Mouse (Mus musculus): ENCODE results near the gene Mrpl24.

Gene Mrpl24

GRCm38 (mm10) chr3:87947811-87948199 is 28.5 kb downstream of the Mrpl24 start:
- no peak for DNase-seq

GRCm38 (mm10) chr3:87948378-87949265 is 29.3 kb downstream of the Mrpl24 start, which contains the start of gene Crabp2:
Crabp2 (plus strand) TSS chr3:87948666.
- DNase-seq, result no peak

GRCm38 (mm10) chr3:87949266-87949954 is 30.1 kb downstream of the Mrpl24 start:
- no peak for DNase-seq

GRCm38 (mm10) chr3:87949955-87950515 is 30.7 kb downstream of the Mrpl24 start:
- no peak for DNase-seq

- DNase-seq, result no peak
Measured at GRCm38 (mm10) chr3:87951946-87952345, 32.6 kb downstream of the Mrpl24 start.

- no peak for DNase-seq
Measured at GRCm38 (mm10) chr3:87952440-87952839, 33.1 kb downstream of the Mrpl24 start.

- no peak for DNase-seq
Measured at GRCm38 (mm10) chr3:87958056-87958455, 38.8 kb downstream of the Mrpl24 start.

- no peak for DNase-seq
Measured at GRCm38 (mm10) chr3:87958476-87958875, 39.2 kb downstream of the Mrpl24 start.

GRCm38 (mm10) chr3:87958967-87959366 is 39.7 kb downstream of the Mrpl24 start:
- no peak for DNase-seq

- DNase-seq, result no peak
Measured at GRCm38 (mm10) chr3:87959371-87959770, 40.1 kb downstream of the Mrpl24 start.

- no peak for DNase-seq
Measured at GRCm38 (mm10) chr3:87960191-87960585, 40.9 kb downstream of the Mrpl24 start.

GRCm38 (mm10) chr3:87960586-87961191 is 41.4 kb downstream of the Mrpl24 start:
- DNase-seq, result peak; percentile 63

- peak; percentile 40 for DNase-seq
Measured at GRCm38 (mm10) chr3:87970184-87970938, 51.1 kb downstream of the Mrpl24 start.

- DNase-seq, result no peak
Measured at GRCm38 (mm10) chr3:87970939-87971488, 51.7 kb downstream of the Mrpl24 start, which contains the start of gene Nes. Nes (plus strand) TSS chr3:87971078.

- no peak for DNase-seq
Measured at GRCm38 (mm10) chr3:87971489-87972202, 52.3 kb downstream of the Mrpl24 start.

- DNase-seq, result no peak
Measured at GRCm38 (mm10) chr3:87972203-87972664, 52.9 kb downstream of the Mrpl24 start.

GRCm38 (mm10) chr3:87972776-87973175 is 53.5 kb downstream of the Mrpl24 start:
- no peak for DNase-seq
